Mouse (Mus musculus) NIH3T3 (cell line): ENCODE data around the gene Acat2.
A peak's percentile ranks its signal among the peaks of the same experiment; 100 is the strongest.
"Not testable (repeated sequence)": the region's sequence is repeated elsewhere in the genome, so short reads cannot be mapped to it uniquely, and the experiment has no call there.

Source experiments
- DNase-seq: peaks from one replicate; pipeline ENCODE4 v3.0.0-alpha.2; 2012; ENCODE audit warnings: low read depth

Acat2 gene

DNA sequence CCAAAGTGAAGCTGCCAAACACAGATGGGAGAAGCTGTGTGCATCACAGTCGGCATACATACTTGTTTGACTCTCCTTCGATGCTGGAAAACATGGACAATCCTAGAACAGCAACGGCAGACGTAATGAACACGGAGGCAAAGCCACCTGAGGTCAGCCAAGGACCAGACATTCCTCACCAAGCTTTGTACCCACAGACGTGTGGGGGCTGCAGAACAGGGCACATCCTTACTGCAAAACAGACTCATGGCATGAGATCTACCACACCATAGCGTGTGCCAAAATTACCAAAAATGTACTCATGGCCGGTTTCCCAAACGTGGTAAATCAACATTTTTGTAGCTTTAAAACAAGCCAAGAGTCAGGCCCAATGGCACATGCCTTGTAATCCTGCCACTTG, 54.1 kb downstream of the Acat2 start:
- DNase-seq, result peak; percentile 28

DNA sequence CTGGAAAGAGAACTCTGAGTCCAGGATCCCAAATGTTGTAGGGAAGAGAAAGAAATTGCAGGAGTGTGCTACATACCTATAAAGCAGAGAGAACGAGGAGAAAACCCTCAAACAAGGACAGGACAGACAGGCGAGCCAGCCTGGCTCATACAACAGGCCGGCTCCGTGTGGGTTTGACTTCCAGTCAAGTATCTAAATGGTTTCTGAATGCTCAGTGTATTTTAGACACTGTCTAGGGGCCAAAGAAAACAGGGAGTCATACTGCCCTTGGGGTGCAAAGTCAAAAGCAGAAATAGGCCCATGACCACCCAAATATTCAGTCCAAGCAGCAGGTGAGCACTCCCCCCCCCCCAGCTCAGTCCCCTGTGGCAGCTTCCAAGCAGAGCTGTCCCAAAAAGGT, 54.7 kb downstream of the Acat2 start:
- no peak for DNase-seq

- DNase-seq, result no peak
Measured at GRCm38 (mm10) chr17:12904349-12904748, 56.2 kb downstream of the Acat2 start.

GRCm38 (mm10) chr17:12903372-12904333, 56.9 kb downstream of the Acat2 start:
- no peak for DNase-seq

DNA sequence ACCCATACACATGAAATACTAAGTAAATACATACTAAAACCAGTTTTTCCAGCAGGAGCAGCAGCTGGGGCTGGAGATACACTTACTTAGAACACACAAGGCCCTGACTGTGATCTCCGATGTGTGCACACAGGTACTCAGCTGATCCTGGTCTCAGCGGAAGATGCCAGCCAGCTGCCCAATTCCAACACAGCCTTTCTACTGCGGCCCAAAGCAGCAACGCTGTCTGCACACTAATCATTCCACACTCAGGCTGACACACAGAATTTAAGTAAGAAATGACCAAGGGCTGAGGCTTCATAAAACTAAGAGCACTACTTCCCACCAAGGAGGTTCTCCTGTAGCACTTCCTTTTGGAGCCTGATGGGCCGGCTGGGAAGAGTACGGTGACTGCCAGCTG, 58.3 kb downstream of the Acat2 start:
- DNase-seq, result no peak

- DNase-seq, result not testable (repeated sequence)
Measured at GRCm38 (mm10) chr17:12898607-12899006, 61.9 kb downstream of the Acat2 start.

- no peak for DNase-seq
Measured at GRCm38 (mm10) chr17:12897674-12898073, 62.9 kb downstream of the Acat2 start.
